Mouse (Mus musculus): ENCODE measurements around the gene Dusp16.

DNA sequence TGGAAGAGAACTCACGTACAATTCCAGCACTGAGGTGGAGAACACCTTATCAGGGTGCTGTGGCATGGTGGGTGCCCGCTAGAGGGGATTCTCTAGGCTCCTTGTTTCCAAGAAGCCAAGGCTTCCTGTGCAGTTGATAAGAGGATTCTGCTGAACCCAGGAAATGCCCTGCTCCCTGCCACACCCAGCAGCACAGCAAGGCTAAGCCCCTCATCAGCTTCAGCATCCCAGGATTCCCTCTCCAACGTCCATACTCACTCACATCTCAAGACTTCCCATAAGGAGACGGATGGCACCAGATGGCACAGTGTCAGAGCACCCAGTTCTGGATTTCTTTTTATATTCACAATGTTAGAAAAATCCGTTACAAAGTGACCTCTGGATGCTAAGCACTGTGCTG is 73.3 kb downstream of the Dusp16 start:
- no peak for TF ChIP-seq CTCF (IDR thresholded peaks at IDR 0.05; ENCODE audit: low read depth)
- no peak for TF ChIP-seq EP300 (IDR thresholded peaks at IDR 0.05; ENCODE audit: low read depth)
